Mouse (Mus musculus) olfactory bulb, adult 2 months (tissue): ENCODE data around the gene Atp6v1c2. TPM values are rescaled to one million over a fixed set of nuclear protein-coding genes. Genes with fewer than 3 reads are reported as not detected.

Experiments
- H3K27ac ChIP-seq: fragments of 200-500 bp; 2 replicates; pipeline ENCODE4 v1.5.1; 2012; ENCODE audit warnings: low read depth, low read length; ENCODE audit not compliant: insufficient read depth
- H3K4me1 ChIP-seq: fragments of 200-500 bp; 2 replicates; pipeline ENCODE4 v1.6.1; 2012; ENCODE audit warnings: low read length; ENCODE audit not compliant: control insufficient read depth, insufficient read depth
- H3K4me3 ChIP-seq: fragments of 200-500 bp; 2 replicates; pipeline ENCODE4 v1.5.1; 2012; ENCODE audit warnings: mild to moderate bottlenecking, low read depth, low read length, moderate library complexity; ENCODE audit not compliant: insufficient read depth
- CTCF ChIP-seq: fragments of 200-500 bp; IDR thresholded peaks from 2 replicates; pipeline ENCODE4 v1.5.1; 2012; ENCODE audit warnings: low read depth, mild to moderate bottlenecking, low read length, moderate library complexity; ENCODE audit not compliant: insufficient read depth
- POLR2A ChIP-seq: fragments of 200-500 bp; IDR thresholded peaks from 2 replicates; pipeline ENCODE4 v1.6.1; 2012; ENCODE audit warnings: mild to moderate bottlenecking, low read depth, low read length, moderate library complexity; ENCODE audit not compliant: insufficient read depth
- WGBS: fragments of 180-500 bp; shearing (Covaris S2); methylation state at CpG from one replicate; pipeline ENCODE4 v1.1.7; 2018; 5-methylcytosine and 5-hydroxymethylcytosine counted together
- polyA plus RNA-seq: library from polyadenylated mRNA; stranded (reverse); fragments of >200 nt; gene quantifications from 2 replicates; pipeline ENCODE4 v1.2.4, GENCODE M21; 2012; ENCODE audit warnings: low replicate concordance; ENCODE audit not compliant: missing spikeins, insufficient read depth, insufficient read length

The Atp6v1c2 gene
- polyA plus RNA-seq, 1 experiment, result not detected

DNA sequence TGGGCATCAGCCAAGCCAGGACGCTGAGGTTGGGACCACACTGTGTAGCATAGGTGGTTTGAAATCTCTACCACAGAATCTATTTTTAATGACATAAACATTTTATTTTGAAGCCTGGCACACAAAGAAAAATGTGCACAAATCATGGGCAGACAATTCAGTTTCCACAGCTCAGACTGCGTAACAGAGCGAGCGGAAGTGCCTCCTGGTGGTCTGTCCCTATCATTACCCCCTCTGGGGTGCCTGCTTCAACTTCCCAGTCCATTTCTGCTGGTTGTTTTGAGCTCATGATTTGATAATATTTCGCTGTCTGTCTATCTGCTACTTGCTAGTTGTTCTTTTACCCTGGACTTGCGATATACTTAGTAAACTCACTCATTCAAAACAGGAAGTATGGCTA, 73.6 kb downstream of the Atp6v1c2 start:
- Histone ChIP-seq H3K4me1 (peaks cover 18% of the 10 kb centered on the region), H3K4me3 (no peak overlapping the region), H3K27ac (no peak overlapping the region)
- TF ChIP-seq CTCF (no peak), POLR2A (no peak)
- 82% methylated on average over 6 of the region's 6 CpGs for WGBS

DNA sequence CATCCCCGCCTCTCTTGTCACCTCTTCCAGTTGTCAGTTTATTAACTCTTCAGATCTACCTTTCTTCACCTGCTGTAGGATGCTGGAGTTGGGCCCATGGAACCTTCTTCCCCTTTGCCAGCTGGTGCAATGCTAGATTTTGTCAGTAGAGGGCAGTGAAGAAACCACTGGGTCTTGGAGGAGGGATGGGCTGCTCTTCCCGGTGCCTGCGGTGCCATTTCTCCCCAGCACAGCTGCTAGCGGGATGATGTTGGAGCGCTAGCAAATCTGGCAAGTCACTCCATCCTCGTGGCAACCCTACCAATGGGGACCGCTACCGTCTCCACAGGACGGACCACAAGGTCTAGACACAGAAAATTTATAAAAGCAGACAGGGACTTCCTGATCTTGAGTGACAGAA, 76.1 kb downstream of the Atp6v1c2 start:
- WGBS, result 8% methylated on average over 9 of the region's 9 CpGs
- TF ChIP-seq POLR2A (no peak), CTCF (peak; percentile 43; the same call in 1 of the 2 replicates)
- H3K27ac ChIP-seq, result no peak overlapping the region; the same call in 1 of the 2 replicates
- H3K4me1 ChIP-seq, result peaks cover 18% of the 10 kb centered on the region
- H3K4me3 ChIP-seq, result peak overlapping the region; percentile 32

DNA sequence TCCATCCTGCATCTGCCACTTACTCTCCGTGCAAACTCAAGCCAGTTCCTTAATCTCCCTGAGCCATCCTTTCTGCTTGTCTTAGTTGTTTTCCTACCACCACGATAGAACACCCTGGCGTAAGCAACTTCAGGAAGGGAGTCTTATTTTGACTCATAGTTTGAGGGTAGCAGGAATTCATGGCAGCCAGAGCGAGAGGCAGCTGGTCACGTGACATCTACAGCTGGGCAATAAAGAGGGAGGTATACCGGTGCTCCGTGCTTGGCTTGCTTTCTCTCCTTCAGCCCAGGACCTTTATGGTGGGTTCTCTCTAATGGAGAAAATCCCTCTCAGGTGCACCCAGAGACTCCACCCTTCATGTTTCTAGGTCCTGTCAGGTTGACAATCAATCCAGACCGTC, 78.2 kb downstream of the Atp6v1c2 start:
- H3K27ac ChIP-seq, result no peak overlapping the region
- no peak overlapping the region for H3K4me3 ChIP-seq
- TF ChIP-seq CTCF, result no peak
- TF ChIP-seq POLR2A, result no peak
- WGBS, result 55% methylated on average over 8 of the region's 8 CpGs
- peaks cover 16% of the 10 kb centered on the region for H3K4me1 ChIP-seq

DNA sequence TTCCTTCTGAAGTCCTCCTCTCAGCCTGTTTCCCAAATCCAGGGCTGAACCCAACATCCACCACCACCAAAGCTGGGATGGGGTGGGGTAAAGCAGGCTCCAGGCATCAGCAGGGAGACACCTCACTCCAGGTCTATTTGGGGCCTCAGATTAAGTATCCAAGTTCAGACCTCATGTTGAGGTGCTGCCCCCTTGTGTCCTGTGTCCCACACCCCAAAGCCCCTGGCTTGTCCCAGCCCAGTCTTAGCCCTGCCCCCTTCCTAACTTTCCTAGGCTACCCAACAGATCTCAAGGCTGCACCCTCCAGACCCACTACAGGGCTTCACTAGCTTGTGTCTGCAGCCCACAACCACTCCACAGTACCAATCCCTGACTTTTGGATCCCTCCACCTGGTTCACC, 87.1 kb downstream of the Atp6v1c2 start:
- no peak overlapping the region for H3K4me3 ChIP-seq
- peaks cover 18% of the 10 kb centered on the region for H3K4me1 ChIP-seq
- peak overlapping the region; percentile 92 for H3K27ac ChIP-seq
- TF ChIP-seq POLR2A (no peak), CTCF (peak; percentile 53)

DNA sequence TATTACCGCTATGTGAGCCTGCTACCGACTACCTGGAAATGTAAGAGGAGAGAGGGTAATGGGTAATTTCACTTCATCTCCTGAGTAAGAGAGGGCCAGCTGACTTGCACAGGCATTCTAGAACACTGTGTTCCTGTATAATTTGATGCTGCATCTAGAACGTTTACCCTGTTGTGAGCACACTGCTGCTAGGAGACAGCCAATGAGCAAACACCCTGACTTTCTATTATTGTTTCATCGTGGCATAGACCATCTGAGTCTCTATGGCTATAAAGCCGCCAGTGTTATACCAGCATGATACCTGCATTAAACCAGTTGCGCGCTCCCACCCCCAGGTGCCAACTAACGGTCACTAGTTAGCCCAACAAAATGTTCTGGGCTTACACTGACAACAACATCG, 87.5 kb downstream of the Atp6v1c2 start:
- Histone ChIP-seq H3K27ac (peak overlapping the region; percentile 92), H3K4me3 (no peak overlapping the region), H3K4me1 (peaks cover 18% of the 10 kb centered on the region)
- TF ChIP-seq CTCF (no peak), POLR2A (no peak)
- WGBS, result 57% methylated on average over 9 of the region's 9 CpGs

DNA sequence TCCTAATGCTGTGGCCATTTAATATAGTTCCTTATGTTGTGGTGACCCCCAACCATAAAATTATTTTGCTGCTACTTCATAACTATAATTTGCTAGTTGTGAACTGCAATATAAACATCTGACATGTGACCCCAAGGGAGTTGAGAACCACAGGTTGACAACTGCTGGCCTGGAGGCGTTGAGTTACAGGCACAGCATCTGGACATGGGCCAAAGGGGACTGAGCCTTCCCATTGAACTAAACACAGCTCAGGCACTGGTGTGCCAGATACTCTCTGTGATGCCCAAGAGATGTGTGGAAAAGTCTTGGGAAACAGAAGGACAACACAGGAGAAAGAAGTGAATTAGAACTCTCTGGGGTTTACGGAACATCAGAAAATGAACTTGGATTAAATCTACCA, 88.1 kb downstream of the Atp6v1c2 start:
- no peak overlapping the region for H3K4me3 ChIP-seq
- TF ChIP-seq POLR2A, result no peak
- no peak for TF ChIP-seq CTCF
- peaks cover 18% of the 10 kb centered on the region for H3K4me1 ChIP-seq
- peak overlapping the region; percentile 66 for H3K27ac ChIP-seq
- WGBS, result 82% methylated on average over 2 of the region's 2 CpGs

DNA sequence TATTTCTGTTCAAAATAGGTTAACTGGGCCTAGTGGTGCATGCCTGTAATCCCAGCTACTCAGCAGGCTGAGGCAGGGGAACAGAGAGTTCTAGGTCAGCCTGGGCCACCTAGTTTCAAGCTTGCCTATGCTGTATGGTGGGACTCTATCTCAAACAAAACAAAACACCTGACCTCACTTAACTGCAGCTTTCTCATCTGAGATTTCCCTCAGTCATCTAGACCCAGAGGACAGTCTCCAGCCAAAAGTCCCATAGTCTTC, 89.8 kb downstream of the Atp6v1c2 start:
- TF ChIP-seq CTCF, result no peak
- no peak for TF ChIP-seq POLR2A
- H3K27ac ChIP-seq, result peak overlapping the region; percentile 68
- H3K4me3 ChIP-seq, result no peak overlapping the region
- peaks cover 18% of the 10 kb centered on the region for H3K4me1 ChIP-seq

DNA sequence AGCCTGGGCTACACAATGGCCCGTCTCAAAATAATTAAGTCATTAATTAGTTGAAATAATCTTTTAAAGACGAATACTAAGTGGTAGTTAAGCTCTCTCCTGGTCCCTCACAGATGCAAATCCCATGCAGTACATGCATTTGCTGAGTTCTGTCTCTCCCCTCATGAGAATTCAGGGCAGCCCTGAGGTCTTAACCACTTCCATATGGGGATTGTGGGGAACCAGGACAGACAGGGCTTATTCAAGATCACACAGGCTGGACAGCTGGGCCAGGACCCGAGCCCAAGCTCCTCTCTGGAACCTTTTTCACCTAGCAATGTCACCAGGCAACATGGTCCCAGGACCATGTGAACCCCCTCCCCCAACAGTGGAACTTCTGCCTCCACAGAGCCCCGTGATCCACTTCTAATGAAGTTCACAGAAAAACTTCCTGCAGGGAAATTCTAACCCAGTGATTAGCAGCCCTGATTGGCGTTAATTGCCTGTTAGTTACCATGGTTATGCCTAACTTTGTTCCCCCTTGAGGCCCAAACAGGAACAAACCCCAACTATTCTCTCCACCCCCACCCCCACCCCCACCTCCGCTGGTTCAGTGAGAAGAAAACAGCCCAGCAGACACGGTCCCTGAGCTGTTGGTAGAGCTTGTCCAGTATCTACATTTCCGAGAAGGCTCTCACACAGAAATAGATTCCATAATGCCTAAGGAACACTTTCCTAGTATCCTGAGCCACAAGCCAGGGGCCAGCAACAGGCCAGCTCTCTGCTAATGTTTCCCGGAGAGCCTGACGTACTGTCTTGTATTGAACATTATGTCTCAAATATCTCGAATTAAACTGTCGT, 90.4 kb downstream of the Atp6v1c2 start:
- H3K27ac ChIP-seq, result peak overlapping the region; percentile 68
- WGBS, result 26% methylated on average over 12 of the region's 12 CpGs

DNA sequence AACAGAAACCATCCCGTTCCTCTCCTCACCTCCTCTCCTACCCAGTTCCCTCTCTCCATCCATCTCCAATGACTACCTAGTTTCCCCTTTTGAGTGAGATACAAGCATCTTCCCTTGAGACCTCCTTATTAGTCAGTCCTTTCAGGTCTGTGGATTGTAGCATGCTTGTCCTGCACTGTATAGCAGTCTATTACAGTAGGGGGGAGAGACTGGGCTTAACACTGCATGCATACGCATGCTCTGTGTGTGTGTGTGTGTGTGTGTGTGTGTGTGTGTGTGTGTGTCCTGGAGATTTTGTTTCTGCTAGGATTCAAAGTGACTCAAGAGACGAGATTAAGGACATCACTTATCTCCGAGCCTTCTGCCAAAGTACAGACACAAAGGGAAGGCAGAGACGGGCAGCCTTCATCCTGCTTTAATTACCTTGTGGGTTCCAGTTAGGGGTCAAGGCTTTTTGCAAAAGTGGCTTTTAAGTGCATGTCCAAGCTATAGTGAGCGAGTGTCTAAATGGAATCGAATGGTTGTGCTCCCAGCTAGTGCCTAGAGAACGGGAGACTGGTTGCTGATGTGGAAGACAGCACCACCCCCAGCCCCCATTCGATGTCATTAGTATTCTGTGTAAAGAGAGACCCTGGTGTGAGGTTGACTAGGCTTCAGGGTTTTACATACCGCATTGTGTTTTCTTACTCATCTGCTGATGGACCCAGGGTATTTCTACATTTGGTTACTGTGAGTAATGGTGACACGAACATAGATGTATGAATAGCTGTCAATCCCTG, 93.4 kb downstream of the Atp6v1c2 start:
- H3K27ac ChIP-seq, result no peak overlapping the region
- WGBS, result 49% methylated on average over 11 of the region's 11 CpGs
- TF ChIP-seq POLR2A (no peak), CTCF (no peak)

More for the DNA sequence above, 90.4 kb downstream of the Atp6v1c2 start:
- Histone ChIP-seq H3K4me1 (peaks cover 18% of the 10 kb centered on the region), H3K4me3 (no peak overlapping the region)
- no peak for TF ChIP-seq POLR2A
- TF ChIP-seq CTCF, result no peak

More for the DNA sequence above, 93.4 kb downstream of the Atp6v1c2 start:
- peaks cover 22% of the 10 kb centered on the region for H3K4me1 ChIP-seq
- no peak overlapping the region for H3K4me3 ChIP-seq

Other genes starting within 250 kb of the Atp6v1c2 start
- 128 TPM in 1 of 2 replicates, not detected in the other for gene Kcnf1, start 152.5 kb downstream of the Atp6v1c2 start, polyA plus RNA-seq
- not detected in 2 replicates for gene Pdia6, start 62.8 kb downstream of the Atp6v1c2 start, polyA plus RNA-seq
- gene Nol10, start 19.1 kb upstream of the Atp6v1c2 start, polyA plus RNA-seq, result not detected in 2 replicates
- gene Odc1, start 215.4 kb upstream of the Atp6v1c2 start, polyA plus RNA-seq, result not detected in 2 replicates